11 mouse cellular contexts compared by ENCODE assay signal in genomic region chr12:108536461-108536860, GRCm38 (mm10). TPM values are rescaled to one million over a fixed set of nuclear protein-coding genes. Genes with fewer than 3 reads are reported as not detected.
DNase-seq lines count a peak whose midpoint lies in the region; ATAC-seq and TF ChIP-seq lines count a peak whose summit lies in the region.
"Had no signal": no experiment of that assay in that cellular context is flagged by ENCODE, and none has a peak within 500 bp of the region (broad histone marks: within the 10 kb centered on the region; RNA-seq: fewer than 3 reads in every experiment).

No protein-coding gene starts in this region.

- no peaks in the 10 kb centered on the region for H3K9me3 ChIP-seq in CH12.LX (replicated peaks; ENCODE audit: low read length)
- H3K9me3 ChIP-seq: embryonic facial prominence, embryonic 15.5 days had no signal

- dilution Hi-C loops in CH12.LX (cut with MboI; ENCODE audit: extremely low pct_ligation_motif_present, extremely low pct_unique_long_range_greater_than_20kb, low sequenced_read_pairs), result no loop called here

- CTCF ChIA-PET in Patski (lab: Charles Lee), result interaction anchor here (1.2 to 2.0 kb wide), 4 partner anchors 10 to 88 kb away, joined by 3 to 8 read pairs (median 6); no protein-coding TSS in a partner anchor

- TF ChIP-seq POLR2A in liver, adult 2 months (IDR thresholded peaks at IDR 0.05; ENCODE audit: extremely low read depth, insufficient read depth, low read length), result no peak
- TF ChIP-seq POLR2A in CH12.LX (IDR thresholded peaks at IDR 0.05; ENCODE audit: low read depth, low read length), result no peak

- TF ChIP-seq RAD21 in CH12.LX (IDR thresholded peaks at IDR 0.05; ENCODE audit: low read depth, low read length), result no peak

- H3K36me3 ChIP-seq in liver, adult 2 months (ENCODE audit: control insufficient read depth, insufficient read depth, low read length), result no peaks in the 10 kb centered on the region
- no peaks in the 10 kb centered on the region for H3K36me3 ChIP-seq in CH12.LX (replicated peaks in 1 of 2; ENCODE audit: control insufficient read depth in 1 of 2, insufficient read depth in 1 of 2, low read length in 1 of 2)

- 74% methylated on average over 10 of the region's 10 CpGs for WGBS in liver, adult 2 months

- no peak for ATAC-seq in Patski
- ATAC-seq: midbrain, embryonic 16.5 days had no signal

- no peak for DNase-seq in liver, adult 2 months (ENCODE audit: extremely low read depth, low read depth, low spot score)
- DNase-seq in liver (no peak), CH12.LX (ENCODE audit: extremely low read depth) (peak; percentile 19), Patski (ENCODE audit: low read depth, low spot score) (no peak)
- peak; percentile 8 for DNase-seq in lung, postnatal 36 days
- DNase-seq in urinary bladder, postnatal 4 days (ENCODE audit: low spot score in 2 of 2), result no peak
- DNase-seq in layer of hippocampus, postnatal 10 days (ENCODE audit: low spot score in 2 of 2), result no peak
- DNase-seq: kidney, adult 11 months; left cerebral cortex, postnatal 4 days had no signal

- no peak overlapping the region for H3K9ac ChIP-seq in liver, adult 2 months (ENCODE audit: low read depth, low read length)
- H3K9ac ChIP-seq in CH12.LX (ENCODE audit: insufficient read depth, low read depth), result no peak overlapping the region
- H3K9ac ChIP-seq: embryonic facial prominence, embryonic 15.5 days had no signal

- no peak overlapping the region for H3K27ac ChIP-seq in liver, adult 2 months (replicated peaks; ENCODE audit: insufficient read depth, low read depth, low read length)
- no peak overlapping the region for H3K27ac ChIP-seq in CH12.LX (ENCODE audit: insufficient read depth, low read depth)
- H3K27ac ChIP-seq: embryonic facial prominence, embryonic 15.5 days had no signal

- H3K27me3 ChIP-seq in liver, adult 2 months (ENCODE audit: control insufficient read depth, insufficient read depth, low read length), result no peaks in the 10 kb centered on the region
- H3K27me3 ChIP-seq in CH12.LX (replicated peaks), result peaks cover 70% of the 10 kb centered on the region
- no peaks in the 10 kb centered on the region for H3K27me3 ChIP-seq in Patski
- H3K27me3 ChIP-seq: embryonic facial prominence, embryonic 15.5 days had no signal

- H3K4me1 ChIP-seq in liver, adult 2 months (ENCODE audit: control insufficient read depth, insufficient read depth, low read length), result no peaks in the 10 kb centered on the region
- no peaks in the 10 kb centered on the region for H3K4me1 ChIP-seq in CH12.LX (ENCODE audit: control insufficient read depth in 1 of 2, insufficient read depth in 2 of 2)
- H3K4me1 ChIP-seq: embryonic facial prominence, embryonic 15.5 days had no signal

- POLR2A ChIA-PET in Patski (lab: Charles Lee), result no interaction called here

- peak; percentile 44 for TF ChIP-seq CTCF in liver, adult 2 months (IDR thresholded peaks at IDR 0.05; ENCODE audit: low read depth, low read length)
- TF ChIP-seq CTCF in CH12.LX (conservative IDR thresholded peaks at IDR 0.05 in 1 of 2, IDR thresholded peaks at IDR 0.05 in 1 of 2; ENCODE audit: low read depth in 2 of 2, low read length in 2 of 2), result peak; percentile 33 to 54; a peak in 3 of 4 replicates
- peak; percentile 67 for TF ChIP-seq CTCF in Patski (IDR thresholded peaks at IDR 0.05)

- H3K4me3 ChIP-seq in liver, adult 2 months (ENCODE audit: insufficient read depth, low read depth, low read length), result no peak overlapping the region
- no peak overlapping the region for H3K4me3 ChIP-seq in CH12.LX (replicated peaks in 1 of 3; ENCODE audit: low read depth in 2 of 3, low read length in 2 of 3, poor library complexity in 1 of 3)
- H3K4me3 ChIP-seq: embryonic facial prominence, embryonic 15.5 days had no signal

- in situ Hi-C loops in CH12.LX (cut with MboI; ENCODE audit: low pct_ligation_motif_present, low pct_unique_long_range_greater_than_20kb, low sequenced_read_pairs) (no loop called here), Patski (cut with MboI; ENCODE audit: low pct_unique_long_range_greater_than_20kb) (no loop called here)

- no peaks in the 10 kb centered on the region for H3K79me2 ChIP-seq in liver, adult 2 months (ENCODE audit: control insufficient read depth, insufficient read depth, low read length)
- H3K79me2 ChIP-seq in CH12.LX (replicated peaks; ENCODE audit: control insufficient read depth, extremely low read depth, insufficient read depth, poor library complexity, severe bottlenecking), result no peaks in the 10 kb centered on the region

- no peak overlapping the region for H3K4me2 ChIP-seq in CH12.LX (ENCODE audit: insufficient read depth, low read depth, poor library complexity, severe bottlenecking)
- H3K4me2 ChIP-seq: embryonic facial prominence, embryonic 15.5 days had no signal

- TF ChIP-seq EP300 in CH12.LX (IDR thresholded peaks at IDR 0.05; ENCODE audit: low read length), result no peak

TF ChIP-seq in CH12.LX, 34 proteins besides CTCF, POLR2A, EP300 and RAD21:
- TF ChIP-seq NELFE (IDR thresholded peaks at IDR 0.05; ENCODE audit: low read depth, low read length), result no peak
- no peak for TF ChIP-seq ZKSCAN1 (IDR thresholded peaks at IDR 0.05; ENCODE audit: borderline replicate concordance, low read depth, low read length)

RNA-seq across cellular contexts. Expression of gene Evl, which starts 18.1 kb away (rescaled TPM):
- total RNA-seq in liver, adult 2 months (2014; rRNA removed), result 5.3 and 6.1 TPM in 2 replicates
- polyA plus RNA-seq in liver, adult 2 months (2012; rRNA removed), result 6.0 and 6.9 TPM in 2 replicates
- total RNA-seq in CH12.LX (2012; rRNA removed) (2.8 and 3.2 TPM in 2 replicates), CH12.LX (2014; rRNA removed) (10.9 and 11.3 TPM in 2 replicates)
- polyA plus RNA-seq in CH12.LX (2012; ENCODE audit: insufficient read length, low read depth) (27.2 and 29.3 TPM in 2 replicates), Patski (2021) (109 TPM)
- 100 to 1,000 TPM; 312 to 327 TPM for total RNA-seq in layer of hippocampus, postnatal 10 days (2021)

Comparison
In these comparisons a context has a peak if more than half of its experiments do, and no peak if none do; other contexts are left out.
1. DNase-seq: peak in CH12.LX (single experiment) and lung, postnatal 36 days (single experiment); none in liver, adult 2 months (single experiment), liver (single experiment), Patski (single experiment), urinary bladder, postnatal 4 days (0 of 2) and layer of hippocampus, postnatal 10 days (0 of 2).
2. RNA of gene Evl, which starts 18.1 kb away (total RNA-seq): 312 to 327 TPM in layer of hippocampus, postnatal 10 days; 2.8 to 11.3 TPM in CH12.LX and 5.3 to 6.1 TPM in liver, adult 2 months; every median in the first group is over 10 times any median in the second.
3. Peak in every context shown above with its lines, with median percentiles within 50 percentile points of each other: CTCF ChIP-seq.